Mouse (Mus musculus) kidney, embryonic 16.5 days (tissue): ENCODE results near the gene Ifih1. TPM values are rescaled to one million over a fixed set of nuclear protein-coding genes. Genes with fewer than 3 reads are reported as not detected.

Experiments
- ATAC-seq: fragments of 200-750 bp; cut with Nextera tagmentation; 2 replicates; pipeline ENCODE4 v1.8.0; 2017; ENCODE audit warnings: moderate TSS enrichment; ENCODE audit not compliant: low FRiP score, low TSS enrichment
- H3K27ac ChIP-seq: fragments of 300-500 bp; sonication (generic); 2 replicates; pipeline ENCODE4 v1.5.1; 2014; ENCODE audit warnings: low read length
- H3K27me3 ChIP-seq: fragments of 300-500 bp; sonication (generic); 2 replicates; pipeline ENCODE4 v1.6.1; 2014; ENCODE audit warnings: low read length, control low read depth, mixed read lengths; ENCODE audit not compliant: insufficient read depth
- H3K36me3 ChIP-seq: fragments of 300-500 bp; sonication (generic); 2 replicates; pipeline ENCODE4 v1.6.1; 2014; ENCODE audit warnings: low read length, control low read depth, mixed read lengths; ENCODE audit not compliant: insufficient read depth
- H3K4me1 ChIP-seq: fragments of 300-500 bp; sonication (generic); 2 replicates; pipeline ENCODE4 v1.6.1; 2014; ENCODE audit warnings: low read length, control low read depth, mixed read lengths; ENCODE audit not compliant: insufficient read depth
- H3K4me2 ChIP-seq: fragments of 300-500 bp; sonication (generic); replicated peaks from 2 replicates; pipeline ENCODE4 v1.6.1; 2014; ENCODE audit warnings: low read depth, low read length
- H3K4me3 ChIP-seq: fragments of 300-500 bp; sonication (generic); 2 replicates; pipeline ENCODE4 v1.5.1; 2014; ENCODE audit warnings: mild to moderate bottlenecking, low read length
- H3K9ac ChIP-seq: fragments of 300-500 bp; sonication (generic); replicated peaks from 2 replicates; pipeline ENCODE4 v1.6.1; 2014; ENCODE audit warnings: low read length
- H3K9me3 ChIP-seq: fragments of 300-500 bp; sonication (generic); 2 replicates; pipeline ENCODE4 v1.6.1; 2016; ENCODE audit warnings: low read length, control low read depth
- WGBS: fragments of 180-500 bp; shearing (Covaris S2); extraction: QIAGEN DNeasy Blood & Tissue Kit; methylation state at CpG from one replicate; pipeline ENCODE4 v1.1.7; 2014; 5-methylcytosine and 5-hydroxymethylcytosine counted together
- polyA plus RNA-seq: library from polyadenylated mRNA; unstranded; fragments of >200 nt; fragmentation: Nextera tagmentation; extraction: Ambion mirVana; gene quantifications from 2 replicates; pipeline ENCODE4 v1.2.1, GENCODE M21; 2015

Gene Ifih1
- polyA plus RNA-seq, 1 experiment from 2014 or later, result 2.4 TPM

GRCm38 (mm10) chr2:62664135-62664670 lies 18.1 kb upstream of the Ifih1 start, which contains the start of gene Gca:
Gene Gca (plus strand): TSS chr2:62664285.
- Histone ChIP-seq H3K27me3 (no peaks in the 10 kb centered on the region), H3K9me3 (no peaks in the 10 kb centered on the region), H3K9ac (peak within 1 kb of the TSS; percentile 65), H3K4me1 (peaks cover 3% of the 10 kb centered on the region; the same call in 1 of the 2 replicates), H3K36me3 (no peaks in the 10 kb centered on the region), H3K4me3 (peak within 1 kb of the TSS; percentile 64), H3K27ac (no peak within 1 kb of the TSS), H3K4me2 (peak within 1 kb of the TSS; percentile 88)
- peak; percentile 99 for ATAC-seq
- under 1% methylated on average over 40 of the region's 43 CpGs for WGBS

- ATAC-seq, result no peak
- Histone ChIP-seq H3K36me3 (no peaks in the 10 kb centered on the region), H3K4me3 (no peak overlapping the region), H3K4me2 (no peak overlapping the region), H3K27ac (no peak overlapping the region), H3K27me3 (no peaks in the 10 kb centered on the region), H3K4me1 (peaks cover 3% of the 10 kb centered on the region; the same call in 1 of the 2 replicates), H3K9me3 (no peaks in the 10 kb centered on the region), H3K9ac (no peak overlapping the region)
- WGBS, result 93% methylated on average over 3 of the region's 3 CpGs
Measured at GRCm38 (mm10) chr2:62662560-62662959, 16.5 kb upstream of the Ifih1 start.

- Histone ChIP-seq H3K4me2 (no peak overlapping the region), H3K4me3 (no peak overlapping the region), H3K27me3 (no peaks in the 10 kb centered on the region), H3K27ac (no peak overlapping the region), H3K9ac (no peak overlapping the region), H3K4me1 (peaks cover 3% of the 10 kb centered on the region; the same call in 1 of the 2 replicates), H3K36me3 (no peaks in the 10 kb centered on the region), H3K9me3 (no peaks in the 10 kb centered on the region)
- no peak for ATAC-seq
- 44% methylated on average over 6 of the region's 6 CpGs for WGBS
Measured at GRCm38 (mm10) chr2:62660565-62660964, 14.5 kb upstream of the Ifih1 start.

GRCm38 (mm10) chr2:62656072-62656471 lies 10.0 kb upstream of the Ifih1 start:
- Histone ChIP-seq H3K9ac (no peak overlapping the region), H3K4me1 (no peaks in the 10 kb centered on the region), H3K9me3 (no peaks in the 10 kb centered on the region), H3K36me3 (no peaks in the 10 kb centered on the region), H3K27me3 (no peaks in the 10 kb centered on the region), H3K4me2 (no peak overlapping the region), H3K4me3 (no peak overlapping the region), H3K27ac (no peak overlapping the region)
- no peak for ATAC-seq
- 89% methylated on average over 1 of the region's 1 CpGs for WGBS

- WGBS, result 53% methylated on average over 7 of the region's 7 CpGs
- Histone ChIP-seq H3K9ac (no peak overlapping the region), H3K9me3 (no peaks in the 10 kb centered on the region), H3K36me3 (no peaks in the 10 kb centered on the region), H3K4me3 (no peak overlapping the region), H3K4me2 (no peak overlapping the region), H3K27ac (no peak overlapping the region), H3K27me3 (no peaks in the 10 kb centered on the region), H3K4me1 (no peaks in the 10 kb centered on the region)
- peak; percentile 84; the same call in 1 of the 2 replicates for ATAC-seq
Measured at GRCm38 (mm10) chr2:62654519-62655338, 8.7 kb upstream of the Ifih1 start.

GRCm38 (mm10) chr2:62652466-62652865 lies 6.4 kb upstream of the Ifih1 start:
- Histone ChIP-seq H3K4me3 (no peak overlapping the region), H3K9ac (no peak overlapping the region), H3K36me3 (no peaks in the 10 kb centered on the region), H3K4me2 (no peak overlapping the region), H3K27ac (no peak overlapping the region), H3K27me3 (no peaks in the 10 kb centered on the region), H3K4me1 (no peaks in the 10 kb centered on the region), H3K9me3 (no peaks in the 10 kb centered on the region)
- no peak for ATAC-seq
- WGBS, result 76% methylated on average over 4 of the region's 4 CpGs

- ATAC-seq, result no peak
- no peaks in the 10 kb centered on the region for H3K9me3 ChIP-seq
- H3K4me2 ChIP-seq, result no peak overlapping the region
- H3K4me3 ChIP-seq, result no peak overlapping the region
- H3K4me1 ChIP-seq, result 0 out of 2 replicates have a peak, but pooled peaks cover 1% of the 10 kb centered on the region
- H3K36me3 ChIP-seq, result no peaks in the 10 kb centered on the region
- no peak overlapping the region for H3K27ac ChIP-seq
- 63% methylated on average over 4 of the region's 4 CpGs for WGBS
- H3K9ac ChIP-seq, result no peak overlapping the region
- H3K27me3 ChIP-seq, result no peaks in the 10 kb centered on the region
Measured at GRCm38 (mm10) chr2:62651890-62652289, 5.8 kb upstream of the Ifih1 start.

- no peaks in the 10 kb centered on the region for H3K9me3 ChIP-seq
- ATAC-seq, result peak; percentile 64
- H3K4me2 ChIP-seq, result peak overlapping the region; percentile 56
- 20% methylated on average over 6 of the region's 6 CpGs for WGBS
- H3K4me1 ChIP-seq, result 0 out of 2 replicates have a peak, but pooled peaks cover 5% of the 10 kb centered on the region
- peak overlapping the region; percentile 64; the same call in 1 of the 2 replicates for H3K9ac ChIP-seq
- peak overlapping the region; percentile 66 for H3K4me3 ChIP-seq
- H3K27ac ChIP-seq, result peak overlapping the region; percentile 71
- H3K27me3 ChIP-seq, result no peaks in the 10 kb centered on the region
- no peaks in the 10 kb centered on the region for H3K36me3 ChIP-seq
Measured at GRCm38 (mm10) chr2:62646671-62647289, 725 bp upstream of the Ifih1 start.

- no peaks in the 10 kb centered on the region for H3K9me3 ChIP-seq
- H3K36me3 ChIP-seq, result no peaks in the 10 kb centered on the region
- 34% methylated on average over 12 of the region's 12 CpGs for WGBS
- H3K4me3 ChIP-seq, result peak overlapping the region; percentile 66
- H3K4me1 ChIP-seq, result 0 out of 2 replicates have a peak, but pooled peaks cover 5% of the 10 kb centered on the region
- H3K27ac ChIP-seq, result no peak overlapping the region
- peak; percentile 60 for ATAC-seq
- H3K27me3 ChIP-seq, result no peaks in the 10 kb centered on the region
- H3K9ac ChIP-seq, result peak overlapping the region; percentile 64
- H3K4me2 ChIP-seq, result peak overlapping the region; percentile 56
Measured at GRCm38 (mm10) chr2:62645475-62645874, 580 bp downstream of the Ifih1 start.
